Mouse (Mus musculus) right cerebral cortex, postnatal 10 days (tissue): ENCODE data around the gene Hoxd4.

Experiments
- DNase-seq, 2 experiments: peaks; one replicate each; pipeline ENCODE4 v3.0.0; 2021; ENCODE audit warnings: low spot score in 2 of 2

The Hoxd4 gene

GRCm38 (mm10) chr2:74711721-74712621 is at the start of gene Hoxd4, which contains the start of gene Hoxd3:
TSS of gene Hoxd4 (plus strand) at chr2:74711929.
TSS of gene Hoxd3 (plus strand) at chr2:74711927.
- DNase-seq, result no peak

GRCm38 (mm10) chr2:74663291-74663925 is 48.3 kb upstream of the Hoxd4 start:
- DNase-seq, result peak; percentile 68 to 79

GRCm38 (mm10) chr2:74666411-74666810 is 45.3 kb upstream of the Hoxd4 start:
- no peak for DNase-seq

- no peak for DNase-seq
These were observed 44.4 kb upstream of the Hoxd4 start for GRCm38 (mm10) chr2:74667191-74667841.

- DNase-seq, result no peak
These were observed 43.8 kb upstream of the Hoxd4 start, which contains the start of gene Hoxd13 for GRCm38 (mm10) chr2:74667842-74668357. TSS of gene Hoxd13 (plus strand) at chr2:74668310.

GRCm38 (mm10) chr2:74668370-74669229 is 43.1 kb upstream of the Hoxd4 start:
- peak in 1 of 2 experiments; percentile 30 for DNase-seq

- DNase-seq, result no peak
These were observed 42.5 kb upstream of the Hoxd4 start for GRCm38 (mm10) chr2:74669230-74669578.

GRCm38 (mm10) chr2:74669650-74670235 is 42.0 kb upstream of the Hoxd4 start:
- DNase-seq, result no peak

GRCm38 (mm10) chr2:74670632-74671188 is 41.0 kb upstream of the Hoxd4 start:
- no peak for DNase-seq

- no peak for DNase-seq
These were observed 39.9 kb upstream of the Hoxd4 start for GRCm38 (mm10) chr2:74671847-74672246.

GRCm38 (mm10) chr2:74672481-74673362 is 39.0 kb upstream of the Hoxd4 start:
- DNase-seq, result no peak

GRCm38 (mm10) chr2:74673835-74674425 is 37.8 kb upstream of the Hoxd4 start:
- DNase-seq, result no peak

- DNase-seq, result no peak
These were observed 36.7 kb upstream of the Hoxd4 start, which contains the start of gene Hoxd12 for GRCm38 (mm10) chr2:74674881-74675665. TSS of gene Hoxd12 (plus strand) at chr2:74675013.

GRCm38 (mm10) chr2:74675666-74676282 is 36.0 kb upstream of the Hoxd4 start:
- no peak for DNase-seq

- DNase-seq, result no peak
These were observed 35.2 kb upstream of the Hoxd4 start for GRCm38 (mm10) chr2:74676376-74677052.

- no peak for DNase-seq
These were observed 34.6 kb upstream of the Hoxd4 start for GRCm38 (mm10) chr2:74677106-74677505.
